Mouse (Mus musculus) heart, embryonic 12.5 days (tissue): ENCODE data around the gene Cdh22. TPM values are rescaled to one million over a fixed set of nuclear protein-coding genes. Genes with fewer than 3 reads are reported as not detected.

Source experiments
- ATAC-seq: fragments of 200-750 bp; cut with Nextera tagmentation; 2 replicates; pipeline ENCODE4 v1.8.0; 2017; ENCODE audit warnings: moderate TSS enrichment, moderate library complexity; ENCODE audit not compliant: insufficient number of reproducible peaks, low FRiP score
- H3K27ac ChIP-seq: fragments of 300-500 bp; sonication (generic); 2 replicates; pipeline ENCODE4 v1.5.1; 2016; ENCODE audit warnings: mild to moderate bottlenecking, moderate library complexity; ENCODE audit not compliant: poor library complexity, severe bottlenecking
- H3K27me3 ChIP-seq: fragments of 300-500 bp; sonication (generic); replicated peaks from 2 replicates; pipeline ENCODE4 v1.6.1; 2016; ENCODE audit warnings: mild to moderate bottlenecking, moderate library complexity
- H3K36me3 ChIP-seq: fragments of 300-500 bp; sonication (generic); 2 replicates; pipeline ENCODE4 v1.6.1; 2016; ENCODE audit warnings: mild to moderate bottlenecking, moderate library complexity
- H3K4me1 ChIP-seq: fragments of 300-500 bp; sonication (generic); replicated peaks from 2 replicates; pipeline ENCODE4 v1.6.1; 2016; ENCODE audit warnings: mild to moderate bottlenecking
- H3K4me2 ChIP-seq: fragments of 300-500 bp; sonication (generic); 2 replicates; pipeline ENCODE4 v1.6.1; 2016; ENCODE audit warnings: mild to moderate bottlenecking, moderate library complexity
- H3K4me3 ChIP-seq: fragments of 300-500 bp; sonication (generic); 2 replicates; pipeline ENCODE4 v1.5.1; 2016; ENCODE audit warnings: mild to moderate bottlenecking
- H3K9ac ChIP-seq: fragments of 300-500 bp; sonication (generic); 2 replicates; pipeline ENCODE4 v1.6.1; 2016; ENCODE audit warnings: mild to moderate bottlenecking, moderate library complexity
- H3K9me3 ChIP-seq: fragments of 300-500 bp; sonication (generic); replicated peaks from 2 replicates; pipeline ENCODE4 v1.6.1; 2016; ENCODE audit warnings: mild to moderate bottlenecking, moderate library complexity
- WGBS: fragments of 180-500 bp; shearing (Covaris S2); methylation state at CpG from one replicate; pipeline ENCODE4 v1.1.7; 2016; 5-methylcytosine and 5-hydroxymethylcytosine counted together
- polyA plus RNA-seq: library from polyadenylated mRNA; unstranded; fragments of >200 nt; fragmentation: Nextera tagmentation; extraction: Ambion mirVana; gene quantifications from 2 replicates; pipeline ENCODE4 v1.2.1, GENCODE M21; 2016

Gene Cdh22
- polyA plus RNA-seq, 1 experiment from 2014 or later: not detected

DNA sequence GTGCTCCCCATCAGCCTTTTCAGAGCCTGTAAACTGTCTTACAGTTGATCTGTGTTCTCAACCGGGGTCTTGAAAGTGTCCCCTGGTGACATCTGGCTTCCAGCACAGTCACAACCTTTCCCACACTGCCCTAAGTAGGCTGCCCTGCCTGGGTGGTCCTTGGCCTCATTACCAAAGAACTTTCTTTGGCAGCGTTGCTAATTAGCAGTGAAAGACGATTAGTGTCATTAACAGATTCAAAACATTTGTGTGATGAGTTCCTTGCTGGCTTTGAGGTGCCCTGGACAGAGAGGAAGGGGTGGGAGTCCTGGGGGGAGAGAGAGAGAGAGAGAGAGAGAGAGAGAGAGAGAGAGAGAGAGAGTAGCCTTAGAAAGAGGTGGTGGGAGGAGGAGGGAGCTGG, 14.3 kb upstream of the Cdh22 start:
- Histone ChIP-seq H3K4me2 (no peak overlapping the region), H3K9me3 (no peaks in the 10 kb centered on the region), H3K9ac (no peak overlapping the region), H3K4me1 (no peaks in the 10 kb centered on the region), H3K4me3 (no peak overlapping the region), H3K27ac (no peak overlapping the region), H3K36me3 (no peaks in the 10 kb centered on the region), H3K27me3 (peaks cover 92% of the 10 kb centered on the region)
- 15% methylated on average over 3 of the region's 3 CpGs for WGBS
- no peak for ATAC-seq

DNA sequence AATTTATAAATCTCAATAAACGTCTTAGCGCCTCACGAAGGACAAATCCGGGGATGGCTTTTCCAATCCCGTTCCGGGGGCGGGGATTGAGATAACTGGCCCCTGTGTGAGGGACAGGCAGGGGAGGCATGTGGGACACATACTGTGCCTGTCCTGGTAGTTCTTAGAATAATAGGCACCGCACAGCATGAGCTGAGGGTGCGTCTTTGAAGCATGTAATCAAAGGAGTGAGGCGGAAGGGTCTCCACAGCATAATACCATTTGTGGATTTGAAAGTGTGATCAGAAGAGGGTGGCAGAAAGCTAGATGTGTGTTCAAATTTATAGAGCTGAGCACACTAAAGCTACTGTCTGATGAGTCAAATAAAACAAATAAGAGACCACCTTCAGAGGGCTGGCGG, 11.7 kb upstream of the Cdh22 start:
- no peaks in the 10 kb centered on the region for H3K4me1 ChIP-seq
- H3K27me3 ChIP-seq: peaks cover 92% of the 10 kb centered on the region
- no peak overlapping the region for H3K4me3 ChIP-seq
- no peak for ATAC-seq
- H3K4me2 ChIP-seq: no peak overlapping the region
- H3K9ac ChIP-seq: no peak overlapping the region
- WGBS: 8% methylated on average over 11 of the region's 11 CpGs
- no peak overlapping the region for H3K27ac ChIP-seq
- H3K36me3 ChIP-seq: no peaks in the 10 kb centered on the region
- H3K9me3 ChIP-seq: no peaks in the 10 kb centered on the region

DNA sequence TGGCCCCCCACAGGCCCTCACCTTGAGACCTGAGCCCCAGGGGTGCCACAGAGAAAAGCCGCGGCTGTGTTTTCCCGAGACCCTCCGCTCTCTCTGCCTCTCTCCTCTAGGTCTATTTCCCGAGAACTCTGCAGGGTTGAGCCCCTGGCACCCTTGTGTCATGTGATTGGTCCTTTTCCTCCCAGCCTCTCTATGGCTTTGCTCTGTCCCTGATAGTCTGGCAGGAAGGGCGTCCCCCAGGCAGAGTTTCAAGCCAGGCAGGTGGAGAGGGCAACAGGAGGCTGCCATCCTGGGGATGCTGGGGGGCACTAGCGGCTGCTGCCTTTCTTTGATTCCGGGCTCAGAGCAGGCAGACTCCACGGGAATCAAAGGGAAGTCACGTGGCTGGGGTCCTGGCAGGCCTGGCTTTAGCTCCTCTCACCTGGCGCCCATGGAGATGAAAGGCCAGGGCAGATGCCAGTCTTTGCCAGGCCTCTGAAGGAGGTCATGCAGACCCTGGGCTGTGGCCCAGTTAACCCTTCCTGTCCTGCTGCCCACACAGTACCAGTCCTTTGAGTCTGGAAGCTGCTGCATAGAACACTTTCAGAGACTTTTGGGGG, 8.6 kb upstream of the Cdh22 start:
- peaks cover 99% of the 10 kb centered on the region for H3K27me3 ChIP-seq
- H3K36me3 ChIP-seq: no peaks in the 10 kb centered on the region
- no peak overlapping the region for H3K9ac ChIP-seq
- ATAC-seq: no peak
- no peaks in the 10 kb centered on the region for H3K4me1 ChIP-seq
- 4% methylated on average over 11 of the region's 11 CpGs for WGBS
- no peaks in the 10 kb centered on the region for H3K9me3 ChIP-seq
- no peak overlapping the region for H3K4me2 ChIP-seq
- no peak overlapping the region for H3K4me3 ChIP-seq
- H3K27ac ChIP-seq: no peak overlapping the region

DNA sequence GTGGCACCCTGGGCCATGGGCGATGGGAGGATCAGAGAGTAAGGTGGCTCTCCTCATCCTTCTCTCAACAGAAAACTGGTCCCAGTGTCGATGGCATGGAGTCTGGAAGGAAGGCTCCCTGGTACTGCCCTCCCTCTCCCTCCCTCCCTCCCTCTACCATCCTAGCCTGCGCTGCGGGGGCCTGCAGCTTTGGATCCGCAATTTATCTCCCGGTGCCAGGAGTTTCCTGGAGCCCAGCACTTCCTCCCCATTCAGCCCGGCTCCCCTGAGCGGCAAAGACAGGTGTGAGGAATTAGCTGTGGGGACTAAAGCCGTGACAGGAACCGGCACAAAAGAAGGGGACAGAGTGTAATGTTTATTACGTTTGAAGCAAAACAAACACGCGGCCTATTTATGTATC, 7.9 kb upstream of the Cdh22 start:
- WGBS: under 1% methylated on average over 13 of the region's 13 CpGs

DNA sequence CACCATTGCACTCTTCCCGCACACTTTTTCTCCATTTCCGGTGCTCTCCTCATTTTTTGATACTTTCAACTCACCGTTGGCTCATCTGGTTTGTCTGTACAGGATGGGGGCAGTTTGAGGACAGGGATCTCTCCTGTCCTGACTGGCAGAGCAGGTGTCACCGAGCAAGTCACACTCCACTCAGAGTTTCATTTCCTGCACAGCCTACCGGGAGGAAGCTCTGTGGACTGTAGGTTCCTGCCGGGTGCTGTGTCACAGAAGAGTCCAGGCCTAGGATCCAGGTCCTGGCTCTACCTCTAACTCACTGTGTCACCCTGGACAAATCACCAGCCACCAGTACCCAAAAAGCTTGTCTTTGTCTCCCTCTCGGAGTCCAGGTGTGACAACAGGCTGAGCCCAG, 7.1 kb upstream of the Cdh22 start:
- Histone ChIP-seq H3K4me3 (no peak overlapping the region), H3K27ac (no peak overlapping the region), H3K27me3 (peaks cover 97% of the 10 kb centered on the region), H3K9ac (no peak overlapping the region), H3K9me3 (no peaks in the 10 kb centered on the region), H3K4me1 (no peaks in the 10 kb centered on the region), H3K4me2 (no peak overlapping the region), H3K36me3 (no peaks in the 10 kb centered on the region)
- WGBS: 35% methylated on average over 7 of the region's 7 CpGs
- ATAC-seq: no peak

More for the DNA sequence above, 7.9 kb upstream of the Cdh22 start:
- Histone ChIP-seq H3K4me2 (no peak overlapping the region), H3K27me3 (peaks cover 99% of the 10 kb centered on the region), H3K27ac (no peak overlapping the region), H3K36me3 (no peaks in the 10 kb centered on the region), H3K4me1 (no peaks in the 10 kb centered on the region), H3K4me3 (no peak overlapping the region), H3K9me3 (no peaks in the 10 kb centered on the region), H3K9ac (no peak overlapping the region)
- no peak for ATAC-seq

DNA sequence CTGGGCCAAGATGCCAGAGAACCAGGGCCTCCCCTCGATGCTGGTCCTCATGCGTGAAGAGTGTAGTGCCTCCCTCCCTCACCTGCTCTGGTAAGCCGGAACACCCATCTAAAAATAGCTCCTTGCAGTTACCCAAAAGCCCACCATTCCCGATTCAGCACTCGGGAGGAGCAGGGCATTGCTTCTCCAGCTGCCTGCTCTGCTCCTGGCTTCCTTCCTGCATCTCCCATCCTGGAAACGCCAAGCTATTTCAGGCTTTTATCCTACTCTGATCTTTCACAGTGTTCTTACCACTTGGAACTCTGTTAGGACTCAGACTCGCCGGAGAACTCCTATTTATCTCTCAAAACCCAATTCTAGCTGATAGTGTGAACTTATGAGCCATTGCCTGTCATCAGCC, 5.7 kb upstream of the Cdh22 start:
- ATAC-seq: no peak

DNA sequence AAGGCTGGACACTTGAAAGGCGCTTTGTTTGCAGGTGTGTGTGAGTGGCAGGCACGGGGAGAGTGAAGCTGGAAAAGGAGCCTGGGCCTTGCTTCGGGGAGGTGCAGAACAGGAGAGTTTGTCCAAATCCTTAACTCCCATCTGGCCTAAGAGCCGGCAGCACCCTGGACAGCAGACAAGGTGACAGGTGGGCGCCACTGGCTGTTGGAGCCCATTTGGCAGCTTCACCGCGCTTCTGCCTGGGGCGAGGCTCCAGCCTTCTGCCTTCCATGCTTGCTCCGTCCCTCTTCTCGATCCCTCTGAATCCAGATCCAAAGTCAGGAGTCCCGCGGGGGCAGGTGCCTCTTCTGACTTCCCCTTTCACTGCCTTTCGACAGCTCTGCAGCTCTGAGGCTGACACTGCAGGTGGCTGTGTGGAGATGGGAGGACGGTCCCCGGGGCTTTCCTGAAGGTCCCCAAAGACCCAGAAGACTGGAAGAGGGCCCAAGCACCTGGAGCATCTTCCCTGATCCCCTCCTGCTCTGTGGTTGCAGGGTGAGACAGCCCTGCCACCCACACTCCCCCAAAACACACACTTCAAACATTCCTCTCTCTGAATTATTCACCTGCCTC, 5.0 kb upstream of the Cdh22 start:
- Histone ChIP-seq H3K4me2 (no peak overlapping the region), H3K9ac (no peak overlapping the region)
- 13% methylated on average over 15 of the region's 15 CpGs for WGBS

More for the DNA sequence above, 5.7 kb upstream of the Cdh22 start:
- Histone ChIP-seq H3K4me2 (no peak overlapping the region), H3K27ac (no peak overlapping the region), H3K9me3 (no peaks in the 10 kb centered on the region), H3K36me3 (no peaks in the 10 kb centered on the region), H3K4me3 (no peak overlapping the region), H3K4me1 (0 out of 2 replicates have a peak, but pooled peaks cover under 1% of the 10 kb centered on the region), H3K9ac (no peak overlapping the region), H3K27me3 (peaks cover 97% of the 10 kb centered on the region)
- 11% methylated on average over 8 of the region's 8 CpGs for WGBS

DNA sequence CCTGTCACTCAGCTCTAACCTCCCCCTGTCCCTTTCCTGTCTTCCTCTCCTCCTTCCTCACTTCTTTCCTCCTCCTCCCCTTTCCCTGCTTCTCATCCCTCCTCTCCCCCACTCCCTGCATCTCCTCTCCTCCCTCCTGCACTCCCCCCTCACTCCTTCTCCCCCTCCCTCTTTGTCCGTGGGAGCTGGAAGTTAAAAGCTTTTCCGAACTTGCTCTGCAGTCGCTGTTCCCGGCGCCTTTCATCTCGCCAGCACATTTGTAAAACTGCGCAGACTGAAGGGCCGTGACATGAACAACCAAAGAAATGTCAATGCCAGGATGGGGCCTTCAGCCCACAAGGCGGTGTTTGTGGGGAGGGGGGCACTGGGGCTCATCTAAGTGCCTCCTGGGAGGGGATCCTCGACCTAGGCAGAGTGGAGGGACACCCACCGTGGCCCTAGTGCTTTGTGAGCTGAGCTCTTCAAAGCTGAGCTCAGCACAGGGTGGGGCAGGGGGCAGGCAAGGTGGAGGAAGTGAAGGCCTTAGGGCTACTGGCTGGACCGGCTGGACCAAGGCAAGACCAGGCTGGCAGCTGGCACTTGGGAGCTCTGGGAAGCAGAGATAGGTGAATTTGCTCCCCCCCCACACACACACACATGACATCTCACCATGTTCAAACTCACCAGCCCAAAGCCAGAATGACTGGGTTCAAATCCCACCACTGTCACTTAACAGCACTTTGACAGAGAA, 3.9 kb upstream of the Cdh22 start:
- H3K27ac ChIP-seq: no peak overlapping the region
- H3K36me3 ChIP-seq: no peaks in the 10 kb centered on the region
- H3K4me2 ChIP-seq: no peak overlapping the region
- 13% methylated on average over 12 of the region's 12 CpGs for WGBS
- ATAC-seq: no peak
- no peak overlapping the region for H3K4me3 ChIP-seq
- H3K9ac ChIP-seq: no peak overlapping the region
- H3K27me3 ChIP-seq: peaks cover 99% of the 10 kb centered on the region
- H3K9me3 ChIP-seq: no peaks in the 10 kb centered on the region
- H3K4me1 ChIP-seq: peaks cover 15% of the 10 kb centered on the region

More for the DNA sequence above, 5.0 kb upstream of the Cdh22 start:
- H3K27ac ChIP-seq: no peak overlapping the region
- H3K4me3 ChIP-seq: no peak overlapping the region
- no peaks in the 10 kb centered on the region for H3K36me3 ChIP-seq
- no peak for ATAC-seq
- H3K4me1 ChIP-seq: peaks cover 7% of the 10 kb centered on the region
- peaks cover 99% of the 10 kb centered on the region for H3K27me3 ChIP-seq
- H3K9me3 ChIP-seq: no peaks in the 10 kb centered on the region

DNA sequence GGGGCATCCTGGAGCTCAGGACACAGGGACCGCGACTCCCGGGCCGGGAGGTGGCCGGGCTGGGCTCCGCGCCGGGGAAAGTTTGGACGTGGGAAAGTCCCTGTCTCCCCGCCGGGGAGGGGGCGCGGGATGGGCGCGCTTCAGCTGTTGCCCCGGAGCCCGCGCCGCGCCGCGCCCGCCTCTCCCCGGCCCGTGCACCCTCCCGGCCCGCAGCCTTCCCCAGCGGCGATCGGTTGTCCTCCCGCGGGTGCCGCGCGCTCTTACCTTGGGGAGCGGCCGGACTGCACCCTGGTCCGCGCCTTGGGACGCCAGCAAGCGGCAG, 401 bp downstream of the Cdh22 start:
- Histone ChIP-seq H3K4me3 (peak overlapping the region; percentile 55), H3K27me3 (peaks cover 99% of the 10 kb centered on the region), H3K36me3 (no peaks in the 10 kb centered on the region), H3K27ac (no peak overlapping the region), H3K4me1 (peaks cover 18% of the 10 kb centered on the region), H3K4me2 (peak overlapping the region; percentile 94), H3K9ac (peak overlapping the region; percentile 49), H3K9me3 (no peaks in the 10 kb centered on the region)
- 0 out of 2 replicates have a peak, but pooled peaks have one; percentile 27 for ATAC-seq
- WGBS: under 1% methylated on average over 33 of the region's 41 CpGs

DNA sequence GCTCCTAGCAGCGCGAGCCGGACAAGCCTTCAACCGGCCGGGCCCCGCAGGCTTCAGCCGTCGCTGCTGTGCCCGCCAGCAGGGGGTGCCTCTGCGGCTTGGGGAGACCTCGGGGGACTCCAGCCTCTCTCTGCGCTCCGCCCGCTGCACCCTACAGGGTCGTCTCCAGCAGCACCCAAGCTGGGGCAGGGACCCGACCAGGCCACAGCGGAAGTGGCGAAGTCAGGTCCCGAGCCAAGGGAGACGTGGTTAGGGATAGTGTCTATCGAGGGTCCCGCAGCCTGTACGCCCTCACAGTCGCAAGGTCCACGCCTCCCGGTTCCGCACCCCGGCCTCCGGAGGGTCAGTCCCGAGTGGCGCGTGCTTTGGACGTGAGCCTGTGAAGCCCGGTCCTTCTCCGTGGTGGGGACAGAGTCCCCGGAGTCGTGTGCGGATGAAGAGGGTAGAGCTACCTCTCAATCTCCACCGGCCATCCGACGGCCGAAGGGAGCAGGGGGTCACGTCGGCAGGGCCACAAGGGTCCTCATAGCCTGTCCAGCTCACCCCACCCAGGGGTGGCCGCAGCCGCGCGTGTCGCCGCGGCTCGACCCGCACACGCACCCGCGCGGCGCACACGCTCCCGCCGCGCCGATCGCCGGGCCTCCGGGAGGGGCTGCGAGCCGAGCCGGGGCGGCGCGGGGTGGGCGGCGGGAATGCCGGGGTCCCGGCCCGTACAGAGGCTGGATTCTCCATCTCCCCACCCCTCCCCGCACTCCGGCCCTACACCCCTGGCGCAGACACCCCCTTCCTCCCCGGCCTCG, 962 bp downstream of the Cdh22 start:
- Histone ChIP-seq H3K27me3 (peaks cover 99% of the 10 kb centered on the region), H3K36me3 (no peaks in the 10 kb centered on the region), H3K27ac (no peak overlapping the region), H3K9ac (peak overlapping the region; percentile 49; the same call in 1 of the 2 replicates), H3K4me1 (peaks cover 18% of the 10 kb centered on the region), H3K4me2 (peak overlapping the region; percentile 94), H3K9me3 (no peaks in the 10 kb centered on the region), H3K4me3 (peak overlapping the region; percentile 55)
- WGBS: under 1% methylated on average over 78 of the region's 82 CpGs
- 0 out of 2 replicates have a peak, but pooled peaks have one; percentile 27 for ATAC-seq

DNA sequence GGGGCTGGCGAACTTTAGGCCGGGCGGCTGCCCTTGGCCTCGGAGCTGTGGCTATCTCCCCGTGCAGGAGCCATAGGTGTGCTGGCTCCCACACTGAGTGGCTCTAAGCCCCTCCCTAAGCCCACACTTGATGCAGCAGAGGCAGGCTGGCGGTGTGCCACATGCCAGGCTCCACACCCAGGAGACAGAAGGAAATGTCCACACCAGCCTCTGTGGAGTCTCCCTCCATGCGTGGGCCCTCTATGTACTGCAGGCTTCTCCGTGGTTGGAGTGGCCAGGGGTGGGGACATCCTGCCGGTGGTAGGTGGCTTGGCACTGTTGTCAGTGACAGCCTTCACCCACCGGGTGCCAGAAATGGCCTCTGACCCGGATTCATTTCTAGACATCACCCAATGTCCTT, 5.6 kb downstream of the Cdh22 start:
- no peak for ATAC-seq
- 76% methylated on average over 11 of the region's 11 CpGs for WGBS
- Histone ChIP-seq H3K4me1 (peaks cover 7% of the 10 kb centered on the region), H3K27ac (no peak overlapping the region), H3K9me3 (no peaks in the 10 kb centered on the region), H3K4me2 (no peak overlapping the region), H3K4me3 (no peak overlapping the region), H3K9ac (no peak overlapping the region), H3K27me3 (peaks cover 100% of the 10 kb centered on the region), H3K36me3 (no peaks in the 10 kb centered on the region)
